Mouse (Mus musculus): ENCODE data around the gene Las1l. TPM values are rescaled to one million over a fixed set of nuclear protein-coding genes. Genes with fewer than 3 reads are reported as not detected.

Gene Las1l
- 58.7 TPM for polyA plus RNA-seq (2015; fragmentation: Illumina TruSeq; extraction: RNeasy Lipid Tissue Mini Kit (QIAGEN cat#74804); ENCODE audit: low read depth, low replicate concordance)

GRCm38 (mm10) chrX:95956497-95957293 lies at the start of gene Las1l:
Gene Las1l, minus strand, starts transcription at chrX:95956962.

Other genes with a start within 250 kb of the Las1l start
- gene Zc3h12b, start 245.3 kb downstream of the Las1l start, polyA plus RNA-seq (2015; fragmentation: Illumina TruSeq; extraction: RNeasy Lipid Tissue Mini Kit (QIAGEN cat#74804); ENCODE audit: low read depth, low replicate concordance), result 11.4 TPM
- 19.3 TPM for gene Msn, start 139.1 kb upstream of the Las1l start, polyA plus RNA-seq (2015; fragmentation: Illumina TruSeq; extraction: RNeasy Lipid Tissue Mini Kit (QIAGEN cat#74804); ENCODE audit: low read depth, low replicate concordance)